Mouse (Mus musculus): Measurements from ENCODE around the gene Dedd2. TPM values are rescaled to one million over a fixed set of nuclear protein-coding genes. Genes with fewer than 3 reads are reported as not detected.

Gene Dedd2
- polyA plus RNA-seq, 1 experiment from 2014 or later, result 10.8 TPM

- ATAC-seq (no peak), DNase-seq (ENCODE audit: low spot score) (no peak)
- H3K4me3 ChIP-seq (ENCODE audit: low read depth, low read length), result no peak overlapping the region
- no peaks in the 10 kb centered on the region for H3K27me3 ChIP-seq (replicated peaks; ENCODE audit: control insufficient read depth, insufficient read depth, low read length)
- WGBS, result 13% methylated on average over 17 of the region's 17 CpGs
- no peak overlapping the region for H3K27ac ChIP-seq (ENCODE audit: low read depth, low read length)
- no peak overlapping the region for H3K9ac ChIP-seq (ENCODE audit: low read length)
- H3K36me3 ChIP-seq (ENCODE audit: control insufficient read depth, insufficient read depth, low read length), result no peaks in the 10 kb centered on the region
- no peak overlapping the region for H3K4me2 ChIP-seq (ENCODE audit: low read length)
- H3K9me3 ChIP-seq (replicated peaks; ENCODE audit: control insufficient read depth, low read length), result no peaks in the 10 kb centered on the region
- peaks cover 48% of the 10 kb centered on the region for H3K4me1 ChIP-seq (ENCODE audit: control insufficient read depth, insufficient read depth, low read length)
These were observed 64.8 kb downstream of the Dedd2 start for GRCm38 (mm10) chr7:25155469-25156157.

GRCm38 (mm10) chr7:25154648-25155047, 65.8 kb downstream of the Dedd2 start:
- Histone ChIP-seq H3K4me2 (ENCODE audit: low read length) (no peak overlapping the region; the same call in 1 of the 2 replicates), H3K4me1 (ENCODE audit: control insufficient read depth, insufficient read depth, low read length) (peaks cover 55% of the 10 kb centered on the region), H3K36me3 (ENCODE audit: control insufficient read depth, insufficient read depth, low read length) (no peaks in the 10 kb centered on the region), H3K9ac (ENCODE audit: low read length) (no peak overlapping the region), H3K27ac (ENCODE audit: low read depth, low read length) (peak overlapping the region; percentile 45), H3K27me3 (replicated peaks; ENCODE audit: control insufficient read depth, insufficient read depth, low read length) (no peaks in the 10 kb centered on the region), H3K9me3 (replicated peaks; ENCODE audit: control insufficient read depth, low read length) (no peaks in the 10 kb centered on the region), H3K4me3 (ENCODE audit: low read depth, low read length) (no peak overlapping the region)
- ATAC-seq (no peak), DNase-seq (ENCODE audit: low spot score) (peak; percentile 32)
- WGBS, result 59% methylated on average over 4 of the region's 4 CpGs

DNA sequence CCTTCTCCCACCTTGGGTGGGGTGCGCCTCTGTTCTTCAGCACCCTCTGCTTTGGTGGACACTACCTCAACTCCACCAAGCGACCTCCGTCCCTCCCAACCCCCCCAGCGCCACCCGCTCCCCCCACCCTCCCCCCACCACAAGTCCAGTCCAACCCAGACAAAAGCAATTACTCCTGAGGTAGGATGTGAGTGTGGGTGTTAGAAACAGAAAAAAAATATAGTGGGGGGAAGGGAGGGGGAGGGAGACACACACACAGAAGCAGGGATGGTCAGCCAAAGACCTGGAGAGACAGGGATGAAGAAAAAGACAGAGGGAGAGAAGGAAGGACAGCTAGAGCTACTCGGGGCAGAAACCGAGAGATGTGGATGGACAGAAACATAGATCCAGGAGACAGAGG, 66.6 kb downstream of the Dedd2 start:
- Histone ChIP-seq H3K27me3 (replicated peaks; ENCODE audit: control insufficient read depth, insufficient read depth, low read length) (no peaks in the 10 kb centered on the region), H3K4me2 (ENCODE audit: low read length) (peak overlapping the region; percentile 20), H3K4me1 (ENCODE audit: control insufficient read depth, insufficient read depth, low read length) (peaks cover 55% of the 10 kb centered on the region), H3K36me3 (ENCODE audit: control insufficient read depth, insufficient read depth, low read length) (no peaks in the 10 kb centered on the region), H3K9me3 (replicated peaks; ENCODE audit: control insufficient read depth, low read length) (no peaks in the 10 kb centered on the region), H3K27ac (ENCODE audit: low read depth, low read length) (peak overlapping the region; percentile 45), H3K4me3 (ENCODE audit: low read depth, low read length) (no peak overlapping the region), H3K9ac (ENCODE audit: low read length) (peak overlapping the region; percentile 3; the same call in 1 of the 2 replicates)
- no peak for DNase-seq (ENCODE audit: low spot score)
- WGBS, result 31% methylated on average over 7 of the region's 7 CpGs
- no peak for ATAC-seq

DNA sequence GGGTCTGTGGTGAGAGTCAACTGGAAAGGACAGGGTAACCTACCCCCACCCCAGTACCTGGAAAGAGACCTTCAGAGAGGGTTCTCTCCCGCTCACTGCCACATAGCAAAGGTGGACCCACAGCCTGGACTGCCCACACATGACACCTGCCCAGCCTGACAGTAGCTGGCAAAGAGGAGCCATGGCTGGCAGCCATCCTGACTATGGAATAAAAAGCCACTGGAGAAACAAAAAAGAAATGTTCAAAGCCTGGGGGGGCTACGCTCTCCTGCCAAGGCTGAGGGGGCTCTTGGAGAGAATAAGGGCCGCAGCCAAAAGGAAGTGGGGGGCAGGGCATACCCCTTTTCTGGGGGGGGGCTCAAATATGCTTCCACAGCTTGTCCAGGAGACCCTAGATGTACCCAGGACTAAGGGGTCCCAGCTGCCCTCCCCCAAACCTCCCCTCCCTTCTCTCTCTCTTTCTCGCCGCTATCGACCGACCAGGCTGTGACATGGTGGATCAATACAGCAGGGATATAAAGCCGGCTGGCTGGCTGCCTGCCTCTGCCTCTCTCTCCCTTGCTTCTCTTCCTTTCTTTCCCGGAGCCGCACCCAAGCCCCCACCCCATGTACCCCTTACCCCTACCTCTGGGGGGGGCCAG, 68.4 kb downstream of the Dedd2 start:
- WGBS, result 19% methylated on average over 10 of the region's 10 CpGs
- ATAC-seq (peak; percentile 36), DNase-seq (ENCODE audit: low spot score) (peak; percentile 65)
- Histone ChIP-seq H3K4me1 (ENCODE audit: control insufficient read depth, insufficient read depth, low read length) (peaks cover 55% of the 10 kb centered on the region), H3K9me3 (replicated peaks; ENCODE audit: control insufficient read depth, low read length) (no peaks in the 10 kb centered on the region), H3K27ac (ENCODE audit: low read depth, low read length) (peak overlapping the region; percentile 80), H3K4me2 (ENCODE audit: low read length) (peak overlapping the region; percentile 31), H3K9ac (ENCODE audit: low read length) (peak overlapping the region; percentile 52), H3K27me3 (replicated peaks; ENCODE audit: control insufficient read depth, insufficient read depth, low read length) (no peaks in the 10 kb centered on the region), H3K4me3 (ENCODE audit: low read depth, low read length) (no peak overlapping the region), H3K36me3 (ENCODE audit: control insufficient read depth, insufficient read depth, low read length) (no peaks in the 10 kb centered on the region)

DNA sequence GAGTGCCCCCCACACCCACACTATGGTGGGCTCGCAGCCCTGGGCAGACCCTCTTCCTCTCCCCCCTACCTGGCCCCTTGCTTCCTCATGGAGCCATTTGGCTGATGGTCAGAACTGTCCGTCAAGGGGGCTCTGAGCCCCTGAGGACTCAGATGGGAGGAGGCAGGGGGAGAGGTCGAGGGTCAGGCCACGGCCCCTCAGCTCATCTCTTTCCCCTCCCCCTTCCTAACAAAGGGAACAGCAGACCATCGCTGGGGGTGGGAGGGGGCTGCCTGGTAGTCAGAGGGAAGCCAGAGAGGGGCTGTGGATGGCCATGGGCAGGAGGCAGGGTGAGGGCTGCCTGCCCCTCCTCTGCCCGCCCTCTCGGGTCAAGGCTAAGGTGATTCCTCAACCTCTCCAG, 69.4 kb downstream of the Dedd2 start:
- Histone ChIP-seq H3K9ac (ENCODE audit: low read length) (peak overlapping the region; percentile 52), H3K36me3 (ENCODE audit: control insufficient read depth, insufficient read depth, low read length) (no peaks in the 10 kb centered on the region), H3K4me1 (ENCODE audit: control insufficient read depth, insufficient read depth, low read length) (peaks cover 55% of the 10 kb centered on the region), H3K4me2 (ENCODE audit: low read length) (peak overlapping the region; percentile 31), H3K4me3 (ENCODE audit: low read depth, low read length) (no peak overlapping the region), H3K9me3 (replicated peaks; ENCODE audit: control insufficient read depth, low read length) (no peaks in the 10 kb centered on the region), H3K27me3 (replicated peaks; ENCODE audit: control insufficient read depth, insufficient read depth, low read length) (no peaks in the 10 kb centered on the region), H3K27ac (ENCODE audit: low read depth, low read length) (peak overlapping the region; percentile 80)
- ATAC-seq (no peak), DNase-seq (ENCODE audit: low spot score) (no peak)
- 4% methylated on average over 7 of the region's 7 CpGs for WGBS

- Histone ChIP-seq H3K27ac (ENCODE audit: low read depth, low read length) (peak overlapping the region; percentile 80), H3K4me3 (ENCODE audit: low read depth, low read length) (no peak overlapping the region), H3K36me3 (ENCODE audit: control insufficient read depth, insufficient read depth, low read length) (no peaks in the 10 kb centered on the region), H3K9ac (ENCODE audit: low read length) (peak overlapping the region; percentile 52), H3K9me3 (replicated peaks; ENCODE audit: control insufficient read depth, low read length) (no peaks in the 10 kb centered on the region), H3K4me2 (ENCODE audit: low read length) (peak overlapping the region; percentile 31), H3K27me3 (replicated peaks; ENCODE audit: control insufficient read depth, insufficient read depth, low read length) (no peaks in the 10 kb centered on the region), H3K4me1 (ENCODE audit: control insufficient read depth, insufficient read depth, low read length) (peaks cover 50% of the 10 kb centered on the region)
- ATAC-seq (peak; percentile 24), DNase-seq (ENCODE audit: low spot score) (peak; percentile 41)
- WGBS, result 1% methylated on average over 10 of the region's 18 CpGs
These were observed 70.2 kb downstream of the Dedd2 start for GRCm38 (mm10) chr7:25150151-25150663.

Small RNA genes lying within 50 kb of the gene (microRNA-seq; reads per million reads assigned to microRNA genes)
- gene Mir7048, result not detected

Other genes with a start within 250 kb of the Dedd2 start
- gene Rabac1, start 247.9 kb downstream of the Dedd2 start, polyA plus RNA-seq (2014; fragmentation: Nextera tagmentation; extraction: Ambion mirVana), result 240 and 248 TPM in 2 replicates
- 122 and 183 TPM in 2 replicates for gene Atp1a3, start 214.7 kb downstream of the Dedd2 start, polyA plus RNA-seq (2014; fragmentation: Nextera tagmentation; extraction: Ambion mirVana)
- 11.2 and 14.2 TPM in 2 replicates for gene Grik5, start 148.3 kb downstream of the Dedd2 start, polyA plus RNA-seq (2014; fragmentation: Nextera tagmentation; extraction: Ambion mirVana)
- gene Zfp574, start 148.0 kb downstream of the Dedd2 start, polyA plus RNA-seq (2014; fragmentation: Nextera tagmentation; extraction: Ambion mirVana), result 18.9 and 28.4 TPM in 2 replicates
- 15.5 and 21.1 TPM in 2 replicates for gene Pou2f2, start 40.9 kb downstream of the Dedd2 start, polyA plus RNA-seq (2014; fragmentation: Nextera tagmentation; extraction: Ambion mirVana)
- gene Zfp526, start 810 bp upstream of the Dedd2 start, polyA plus RNA-seq (2014; fragmentation: Nextera tagmentation; extraction: Ambion mirVana), result 2.3 and 2.8 TPM in 2 replicates
- gene Gsk3a, start 17.2 kb upstream of the Dedd2 start, polyA plus RNA-seq (2014; fragmentation: Nextera tagmentation; extraction: Ambion mirVana), result 20.2 and 20.5 TPM in 2 replicates
- 7.7 and 8.2 TPM in 2 replicates for gene Erf, start 30.1 kb upstream of the Dedd2 start, polyA plus RNA-seq (2014; fragmentation: Nextera tagmentation; extraction: Ambion mirVana)
- 37.4 and 38.7 TPM in 2 replicates for gene Cic, start 47.1 kb upstream of the Dedd2 start, polyA plus RNA-seq (2014; fragmentation: Nextera tagmentation; extraction: Ambion mirVana)
- 574 and 635 TPM in 2 replicates for gene Pafah1b3, start 77.4 kb upstream of the Dedd2 start, polyA plus RNA-seq (2014; fragmentation: Nextera tagmentation; extraction: Ambion mirVana)
- 1.8 and 2.2 TPM in 2 replicates for gene Prr19, start 80.8 kb upstream of the Dedd2 start, polyA plus RNA-seq (2014; fragmentation: Nextera tagmentation; extraction: Ambion mirVana)
- 14.5 and 25.5 TPM in 2 replicates for gene Tmem145, start 85.5 kb upstream of the Dedd2 start, polyA plus RNA-seq (2014; fragmentation: Nextera tagmentation; extraction: Ambion mirVana)
- 13.3 and 17.5 TPM in 2 replicates for gene Megf8, start 96.5 kb upstream of the Dedd2 start, polyA plus RNA-seq (2014; fragmentation: Nextera tagmentation; extraction: Ambion mirVana)
- not detected in 2 replicates for gene Cnfn, start 149.1 kb upstream of the Dedd2 start, polyA plus RNA-seq (2014; fragmentation: Nextera tagmentation; extraction: Ambion mirVana)
- gene Lipe, start 178.1 kb upstream of the Dedd2 start, polyA plus RNA-seq (2014; fragmentation: Nextera tagmentation; extraction: Ambion mirVana), result 5.3 and 8.3 TPM in 2 replicates
- not detected in 2 replicates for gene Cxcl17, start 192.3 kb upstream of the Dedd2 start, polyA plus RNA-seq (2014; fragmentation: Nextera tagmentation; extraction: Ambion mirVana)